Mouse (Mus musculus) E14TG2a.4 (cell line): ENCODE data around the gene Map4.

Source experiments
- CTCF ChIP-seq: conservative IDR thresholded peaks from 2 replicates; pipeline ENCODE4 v1.5.1; 2014; ENCODE audit warnings: low read length
- NANOG ChIP-seq: IDR thresholded peaks from 2 replicates; pipeline ENCODE4 v1.6.1; 2014; ENCODE audit warnings: borderline replicate concordance, low read length, mixed read lengths
- POU5F1 ChIP-seq: IDR thresholded peaks from 2 replicates; pipeline ENCODE4 v1.6.1; 2014; ENCODE audit warnings: low read length, borderline replicate concordance

GRCm38 (mm10) chr9:109997441-109997840 is 66.2 kb downstream of the Map4 start:
- TF ChIP-seq CTCF (no peak), NANOG (no peak), POU5F1 (no peak)
